ENCODE assay signal across 25 mouse cellular contexts in genomic region chr12:103272176-103272575, GRCm38 (mm10). TPM values are rescaled to one million over a fixed set of nuclear protein-coding genes. Genes with fewer than 3 reads are reported as not detected.
"Had no signal": no experiment of that assay in that cellular context is flagged by ENCODE, and none has a peak within 500 bp of the region (broad histone marks: within the 10 kb centered on the region; RNA-seq: fewer than 3 reads in every experiment).

No protein-coding gene starts in this region.

- DNase-seq: lung, adult 18-20 months; lung, embryonic 14.5 days; lung, postnatal 10 days; lung, postnatal 4 days; midbrain, embryonic 14.5 days; retina, postnatal 1 day; right cerebral cortex, postnatal 14 days; right cerebral cortex, postnatal 4 days; spleen, adult 18-20 months; thymus, adult 2 months; thymus, postnatal 25 days; thymus, postnatal 4 days had no signal

- H3K9ac ChIP-seq: liver, embryonic 14.5 days; lung, embryonic 14.5 days; midbrain, embryonic 12.5 days; neural tube, embryonic 13.5 days; neural tube, embryonic 15.5 days had no signal

- H3K4me3 ChIP-seq: midbrain, embryonic 10.5 days; midbrain, embryonic 12.5 days; myocyte; neural tube, embryonic 13.5 days; neural tube, embryonic 15.5 days had no signal

- H3K4me2 ChIP-seq: lung, embryonic 14.5 days; midbrain, embryonic 12.5 days; neural tube, embryonic 13.5 days; neural tube, embryonic 15.5 days had no signal

- H3K27ac ChIP-seq: liver, embryonic 14.5 days; midbrain, embryonic 10.5 days; midbrain, embryonic 12.5 days; neural tube, embryonic 13.5 days; neural tube, embryonic 15.5 days had no signal

- H3K36me3 ChIP-seq: midbrain, embryonic 10.5 days; midbrain, embryonic 12.5 days; neural tube, embryonic 13.5 days; neural tube, embryonic 15.5 days had no signal

- H3K27me3 ChIP-seq: midbrain, embryonic 12.5 days; neural tube, embryonic 13.5 days; neural tube, embryonic 15.5 days had no signal

- H3K4me1 ChIP-seq: midbrain, embryonic 12.5 days; neural tube, embryonic 13.5 days; neural tube, embryonic 15.5 days had no signal

- H3K9me3 ChIP-seq: midbrain, embryonic 10.5 days; midbrain, embryonic 12.5 days; neural tube, embryonic 13.5 days; neural tube, embryonic 15.5 days had no signal

- ATAC-seq: midbrain, embryonic 16.5 days had no signal

RNA-seq across cellular contexts. Expression of gene Prima1, which starts 30.2 kb away (rescaled TPM):
- polyA plus RNA-seq: liver, embryonic 14.5 days; liver, embryonic 16.5 days; lung, embryonic 14.5 days; myocyte; thymus, adult 2 months had no signal

RNA-seq across cellular contexts. Expression of gene Fam181a, which starts 38.6 kb away (rescaled TPM):
- polyA plus RNA-seq: liver, embryonic 14.5 days; liver, embryonic 16.5 days; lung, embryonic 16.5 days; myocyte; small intestine, adult 2 months; stomach, embryonic 14.5 days; stomach, embryonic 16.5 days; thymus, adult 2 months; urinary bladder, adult 2 months had no signal
